Mouse (Mus musculus) olfactory bulb, adult 2 months (tissue): Measurements from ENCODE around the gene Gm525. TPM values are rescaled to one million over a fixed set of nuclear protein-coding genes. Genes with fewer than 3 reads are reported as not detected.
A peak's percentile ranks its signal among the peaks of the same experiment; 100 is the strongest.
"Not testable (repeated sequence)": the region's sequence is repeated elsewhere in the genome, so short reads cannot be mapped to it uniquely, and the experiment has no call there.

Experiments used
- H3K27ac ChIP-seq: fragments of 200-500 bp; 2 replicates; pipeline ENCODE4 v1.5.1; 2012; ENCODE audit warnings: low read depth, low read length; ENCODE audit not compliant: insufficient read depth
- H3K4me1 ChIP-seq: fragments of 200-500 bp; 2 replicates; pipeline ENCODE4 v1.6.1; 2012; ENCODE audit warnings: low read length; ENCODE audit not compliant: control insufficient read depth, insufficient read depth
- H3K4me3 ChIP-seq: fragments of 200-500 bp; 2 replicates; pipeline ENCODE4 v1.5.1; 2012; ENCODE audit warnings: mild to moderate bottlenecking, low read depth, low read length, moderate library complexity; ENCODE audit not compliant: insufficient read depth
- CTCF ChIP-seq: fragments of 200-500 bp; IDR thresholded peaks from 2 replicates; pipeline ENCODE4 v1.5.1; 2012; ENCODE audit warnings: low read depth, mild to moderate bottlenecking, low read length, moderate library complexity; ENCODE audit not compliant: insufficient read depth
- POLR2A ChIP-seq: fragments of 200-500 bp; IDR thresholded peaks from 2 replicates; pipeline ENCODE4 v1.6.1; 2012; ENCODE audit warnings: mild to moderate bottlenecking, low read depth, low read length, moderate library complexity; ENCODE audit not compliant: insufficient read depth
- WGBS: fragments of 180-500 bp; shearing (Covaris S2); methylation state at CpG from one replicate; pipeline ENCODE4 v1.1.7; 2018; 5-methylcytosine and 5-hydroxymethylcytosine counted together
- polyA plus RNA-seq: library from polyadenylated mRNA; stranded (reverse); fragments of >200 nt; gene quantifications from 2 replicates; pipeline ENCODE4 v1.2.4, GENCODE M21; 2012; ENCODE audit warnings: low replicate concordance; ENCODE audit not compliant: missing spikeins, insufficient read depth, insufficient read length

Gm525 gene
- polyA plus RNA-seq, 1 experiment: not detected

DNA sequence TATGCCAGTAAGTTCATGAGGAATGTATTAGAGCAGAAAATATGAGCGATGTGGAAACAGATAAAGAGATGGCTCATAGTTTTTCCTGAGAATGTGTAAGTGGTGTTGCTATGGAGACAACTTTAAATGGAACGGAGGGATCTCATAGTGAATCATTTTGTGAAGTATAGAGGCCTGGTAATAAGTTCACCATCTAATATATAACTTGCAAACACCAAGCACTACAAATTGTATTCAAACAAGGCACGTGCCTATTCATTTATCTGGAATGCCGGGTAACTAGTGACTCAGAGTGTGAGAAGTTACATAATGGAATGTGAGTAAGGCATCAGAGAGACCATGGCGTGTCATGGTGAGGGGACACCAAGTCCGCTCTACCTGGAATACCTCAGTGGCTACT, 35.1 kb upstream of the Gm525 start:
- Histone ChIP-seq H3K4me3 (no peak overlapping the region), H3K27ac (no peak overlapping the region), H3K4me1 (no peaks in the 10 kb centered on the region)
- TF ChIP-seq CTCF (no peak), POLR2A (no peak)
- WGBS: 53% methylated on average over 6 of the region's 6 CpGs

DNA sequence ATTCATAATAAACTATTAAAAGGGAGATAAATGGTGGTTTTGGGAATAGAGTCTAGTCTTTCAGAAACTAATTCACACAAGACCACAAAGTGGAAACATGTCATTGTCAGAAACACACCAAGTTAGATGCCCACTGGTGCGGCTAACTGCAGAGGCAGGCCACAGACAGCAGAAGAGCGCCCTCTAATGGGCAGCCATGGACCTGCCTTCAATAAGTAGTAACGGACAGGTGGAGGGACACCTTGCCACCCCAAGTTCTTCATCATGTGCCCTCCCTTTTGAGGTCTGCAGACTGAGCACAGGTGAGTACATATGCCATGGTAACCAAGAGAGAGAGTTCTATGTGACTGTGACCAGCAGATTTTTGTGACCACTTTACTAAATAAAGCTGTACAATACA, 34.3 kb upstream of the Gm525 start:
- no peaks in the 10 kb centered on the region for H3K4me1 ChIP-seq
- H3K27ac ChIP-seq: no peak overlapping the region
- TF ChIP-seq POLR2A: no peak
- TF ChIP-seq CTCF: peak; percentile 62
- H3K4me3 ChIP-seq: no peak overlapping the region
- WGBS: 26% methylated on average over 3 of the region's 3 CpGs

- not testable (repeated sequence) for H3K4me3 ChIP-seq, H3K27ac ChIP-seq, H3K4me1 ChIP-seq
- WGBS: 85% methylated on average over 6 of the region's 7 CpGs
Measured at GRCm38 (mm10) chr11:89041073-89041472, 32.6 kb upstream of the Gm525 start.

GRCm38 (mm10) chr11:89043046-89043445, 30.6 kb upstream of the Gm525 start:
- TF ChIP-seq CTCF (no peak), POLR2A (no peak)
- Histone ChIP-seq H3K27ac (no peak overlapping the region), H3K4me1 (no peaks in the 10 kb centered on the region), H3K4me3 (no peak overlapping the region)
- 60% methylated on average over 7 of the region's 7 CpGs for WGBS

- H3K4me1 ChIP-seq, H3K4me3 ChIP-seq, H3K27ac ChIP-seq: not testable (repeated sequence)
- over 99% methylated on average over 3 of the region's 3 CpGs for WGBS
Measured at GRCm38 (mm10) chr11:89045501-89045900, 28.1 kb upstream of the Gm525 start.

DNA sequence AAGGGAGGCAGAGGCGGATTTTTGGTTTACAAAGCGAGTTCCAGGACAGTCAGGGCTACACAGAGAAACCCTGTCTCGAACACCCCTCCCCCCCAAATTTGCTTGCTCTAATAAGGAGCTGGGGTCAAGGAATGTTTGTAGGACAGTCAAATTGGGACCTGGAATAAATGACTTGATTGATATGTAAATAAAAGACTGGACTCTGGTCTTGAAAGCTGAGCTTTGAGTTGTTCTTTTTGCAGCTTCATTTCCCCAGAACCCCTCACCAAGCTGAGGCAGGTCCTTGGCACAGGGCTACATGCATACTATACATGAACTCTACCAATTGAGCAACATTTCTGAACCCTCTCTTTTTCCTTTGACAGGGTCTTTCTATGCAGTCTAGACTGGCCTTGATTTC, 27.6 kb upstream of the Gm525 start:
- WGBS: 66% methylated on average over 3 of the region's 3 CpGs
- Histone ChIP-seq H3K4me1 (no peaks in the 10 kb centered on the region), H3K4me3 (no peak overlapping the region), H3K27ac (no peak overlapping the region)
- no peak for TF ChIP-seq CTCF
- no peak for TF ChIP-seq POLR2A

GRCm38 (mm10) chr11:89051767-89052166, 21.9 kb upstream of the Gm525 start:
- WGBS: 91% methylated on average over 6 of the region's 6 CpGs
- H3K4me1 ChIP-seq: peaks cover 4% of the 10 kb centered on the region; the same call in 1 of the 2 replicates
- TF ChIP-seq CTCF (no peak), POLR2A (no peak)
- H3K27ac ChIP-seq: no peak overlapping the region
- H3K4me3 ChIP-seq: no peak overlapping the region

GRCm38 (mm10) chr11:89055931-89056690, 17.5 kb upstream of the Gm525 start:
- peaks cover 11% of the 10 kb centered on the region; the same call in 1 of the 2 replicates for H3K4me1 ChIP-seq
- H3K27ac ChIP-seq: no peak overlapping the region
- H3K4me3 ChIP-seq: no peak overlapping the region
- WGBS: 30% methylated on average over 13 of the region's 13 CpGs
- TF ChIP-seq POLR2A (no peak), CTCF (no peak)

- TF ChIP-seq POLR2A: no peak
- TF ChIP-seq CTCF: peak; percentile 24; the same call in 1 of the 2 replicates
- WGBS: 57% methylated on average over 11 of the region's 11 CpGs
- Histone ChIP-seq H3K27ac (no peak overlapping the region), H3K4me3 (peak overlapping the region; percentile 27), H3K4me1 (peaks cover 11% of the 10 kb centered on the region; the same call in 1 of the 2 replicates)
Measured at GRCm38 (mm10) chr11:89058515-89059270, 14.9 kb upstream of the Gm525 start.
